Mouse (Mus musculus): ENCODE results near the gene Kpna7.

DNA sequence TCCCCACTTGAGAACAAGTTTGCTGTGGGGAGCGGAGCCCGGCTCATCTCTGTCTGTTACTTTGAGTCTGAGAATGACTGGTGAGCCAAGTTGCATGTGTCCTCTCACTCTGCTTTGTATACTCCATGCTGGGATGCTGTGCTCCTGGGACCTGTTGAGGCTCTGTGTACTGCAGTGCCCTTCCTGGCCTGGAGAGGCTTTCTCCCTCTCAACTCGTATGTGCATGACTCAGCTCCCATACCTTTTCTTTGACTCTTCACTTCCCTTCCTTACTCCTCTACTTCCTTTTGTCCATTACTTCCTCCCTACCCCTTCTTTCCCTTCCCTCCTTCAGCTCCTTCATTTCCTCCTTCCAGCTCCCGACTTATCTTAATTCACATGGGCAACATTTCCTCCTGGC is 12.4 kb upstream of the Kpna7 start:
- TF ChIP-seq CTCF (IDR thresholded peaks at IDR 0.05; ENCODE audit: low read depth, low read length): no peak
- no peak for TF ChIP-seq POLR2A (IDR thresholded peaks at IDR 0.05; ENCODE audit: borderline replicate concordance, low read depth, low read length)
